ENCODE assay signal across 18 mouse cellular contexts in the genomic region with DNA sequence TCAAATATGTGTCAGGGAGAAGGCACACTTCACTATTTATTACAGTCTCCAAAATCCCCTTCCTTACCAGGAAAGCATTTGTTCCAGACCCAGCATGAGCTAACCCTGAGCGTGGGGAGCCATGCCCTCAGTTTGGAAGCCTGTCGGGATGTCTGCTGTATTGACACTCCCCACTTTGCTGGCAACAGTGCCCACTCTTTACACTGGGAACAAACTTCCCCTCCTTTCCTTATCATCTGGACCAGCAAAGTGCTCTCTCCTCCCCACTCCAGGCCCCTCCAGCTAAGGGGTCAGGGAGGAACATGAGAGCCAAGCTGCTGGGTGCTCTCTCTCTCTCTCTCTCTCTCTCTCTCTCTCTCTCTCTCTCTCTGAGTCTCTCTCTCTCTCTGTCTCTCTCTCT.
"Had no signal": no experiment of that assay in that cellular context is flagged by ENCODE, and none has a peak within 500 bp of the region (broad histone marks: within the 10 kb centered on the region; RNA-seq: fewer than 3 reads in every experiment).

No protein-coding gene starts in this region.

- DNase-seq: kidney, adult 9 months; kidney, postnatal 36 days; layer of hippocampus, adult 9-11 months; layer of hippocampus, postnatal 36 days; liver, embryonic 13.5 days; liver, postnatal 0 days; right cerebral cortex, postnatal 14 days; thymus, postnatal 36 days had no signal

- H3K27me3 ChIP-seq: limb, embryonic 15.5 days; liver, embryonic 13.5 days; megakaryocyte, embryonic 14.5 days; midbrain, embryonic 15.5 days; neural tube, embryonic 13.5 days; stomach, embryonic 15.5 days had no signal

- H3K27ac ChIP-seq: kidney, postnatal 0 days; limb, embryonic 15.5 days; liver, embryonic 13.5 days; macrophage; midbrain, embryonic 15.5 days; neural tube, embryonic 13.5 days; stomach, embryonic 15.5 days had no signal

- ATAC-seq: inflammation-experienced regulatory T-cells, adult 6 months; intestine, postnatal 0 days; liver, postnatal 0 days; midbrain, embryonic 15.5 days had no signal

- H3K36me3 ChIP-seq: limb, embryonic 15.5 days; liver, embryonic 13.5 days; midbrain, embryonic 15.5 days; neural tube, embryonic 13.5 days; stomach, embryonic 15.5 days had no signal

- H3K9me3 ChIP-seq: limb, embryonic 15.5 days; liver, embryonic 13.5 days; midbrain, embryonic 15.5 days; neural tube, embryonic 13.5 days; stomach, embryonic 15.5 days had no signal

- H3K9ac ChIP-seq: limb, embryonic 15.5 days; liver, embryonic 13.5 days; liver, postnatal 0 days; midbrain, embryonic 15.5 days; neural tube, embryonic 13.5 days; stomach, embryonic 15.5 days had no signal

- H3K4me1 ChIP-seq: limb, embryonic 15.5 days; liver, embryonic 13.5 days; megakaryocyte, embryonic 14.5 days; midbrain, embryonic 15.5 days; neural tube, embryonic 13.5 days; stomach, embryonic 15.5 days had no signal

- H3K4me3 ChIP-seq: limb, embryonic 15.5 days; liver, embryonic 13.5 days; megakaryocyte, embryonic 14.5 days; midbrain, embryonic 15.5 days; neural tube, embryonic 13.5 days; stomach, embryonic 15.5 days had no signal

- H3K4me2 ChIP-seq: limb, embryonic 15.5 days; liver, embryonic 13.5 days; midbrain, embryonic 11.5 days; midbrain, embryonic 15.5 days; neural tube, embryonic 13.5 days; stomach, embryonic 15.5 days had no signal
